Mouse (Mus musculus) intestine, embryonic 16.5 days (tissue): ENCODE data around the gene Adprm. TPM values are rescaled to one million over a fixed set of nuclear protein-coding genes. Genes with fewer than 3 reads are reported as not detected.

Experiments used
- ATAC-seq: fragments of 200-750 bp; cut with Nextera tagmentation; 2 replicates; pipeline ENCODE4 v1.8.0; 2017; ENCODE audit warnings: moderate TSS enrichment, moderate library complexity
- H3K27ac ChIP-seq: fragments of 300-500 bp; sonication (generic); 2 replicates; pipeline ENCODE4 v1.5.1; 2014; ENCODE audit warnings: mild to moderate bottlenecking, low read length
- H3K27me3 ChIP-seq: fragments of 300-500 bp; sonication (generic); replicated peaks from 2 replicates; pipeline ENCODE4 v1.6.1; 2014; ENCODE audit warnings: low read length, control low read depth, mixed read lengths; ENCODE audit not compliant: control insufficient read depth, insufficient read depth
- H3K36me3 ChIP-seq: fragments of 300-500 bp; sonication (generic); 2 replicates; pipeline ENCODE4 v1.6.1; 2014; ENCODE audit warnings: low read length, control low read depth; ENCODE audit not compliant: control insufficient read depth, insufficient read depth
- H3K4me1 ChIP-seq: fragments of 300-500 bp; sonication (generic); 2 replicates; pipeline ENCODE4 v1.6.1; 2014; ENCODE audit warnings: low read length, control low read depth, mixed read lengths; ENCODE audit not compliant: control insufficient read depth, insufficient read depth
- H3K4me2 ChIP-seq: fragments of 300-500 bp; sonication (generic); 2 replicates; pipeline ENCODE4 v1.6.1; 2014; ENCODE audit warnings: low read depth, low read length, control low read depth
- H3K4me3 ChIP-seq: fragments of 300-500 bp; sonication (generic); 2 replicates; pipeline ENCODE4 v1.5.1; 2014; ENCODE audit warnings: mild to moderate bottlenecking, low read length
- H3K9ac ChIP-seq: fragments of 300-500 bp; sonication (generic); 2 replicates; pipeline ENCODE4 v1.6.1; 2014; ENCODE audit warnings: low read depth, low read length
- H3K9me3 ChIP-seq: fragments of 300-500 bp; sonication (generic); 2 replicates; pipeline ENCODE4 v1.6.1; 2016; ENCODE audit warnings: low read length, control low read depth; ENCODE audit not compliant: control insufficient read depth
- WGBS: fragments of 180-500 bp; shearing (Covaris S2); extraction: QIAGEN DNeasy Blood & Tissue Kit; methylation state at CpG from one replicate; pipeline ENCODE4 v1.1.7; 2014; 5-methylcytosine and 5-hydroxymethylcytosine counted together
- polyA plus RNA-seq: library from polyadenylated mRNA; unstranded; fragments of >200 nt; fragmentation: Nextera tagmentation; extraction: Ambion mirVana; gene quantifications from 2 replicates; pipeline ENCODE4 v1.2.1, GENCODE M21; 2015

Gene Adprm
- polyA plus RNA-seq, 1 experiment from 2014 or later, result 22.1 TPM

GRCm38 (mm10) chr11:67087225-67087624 lies 34.8 kb upstream of the Adprm start:
- Histone ChIP-seq H3K36me3 (no peaks in the 10 kb centered on the region), H3K4me1 (peaks cover 7% of the 10 kb centered on the region), H3K4me3 (no peak overlapping the region), H3K27ac (no peak overlapping the region), H3K27me3 (peaks cover 9% of the 10 kb centered on the region), H3K4me2 (no peak overlapping the region), H3K9ac (no peak overlapping the region), H3K9me3 (no peaks in the 10 kb centered on the region)
- ATAC-seq, result no peak
- 87% methylated on average over 12 of the region's 12 CpGs for WGBS

DNA sequence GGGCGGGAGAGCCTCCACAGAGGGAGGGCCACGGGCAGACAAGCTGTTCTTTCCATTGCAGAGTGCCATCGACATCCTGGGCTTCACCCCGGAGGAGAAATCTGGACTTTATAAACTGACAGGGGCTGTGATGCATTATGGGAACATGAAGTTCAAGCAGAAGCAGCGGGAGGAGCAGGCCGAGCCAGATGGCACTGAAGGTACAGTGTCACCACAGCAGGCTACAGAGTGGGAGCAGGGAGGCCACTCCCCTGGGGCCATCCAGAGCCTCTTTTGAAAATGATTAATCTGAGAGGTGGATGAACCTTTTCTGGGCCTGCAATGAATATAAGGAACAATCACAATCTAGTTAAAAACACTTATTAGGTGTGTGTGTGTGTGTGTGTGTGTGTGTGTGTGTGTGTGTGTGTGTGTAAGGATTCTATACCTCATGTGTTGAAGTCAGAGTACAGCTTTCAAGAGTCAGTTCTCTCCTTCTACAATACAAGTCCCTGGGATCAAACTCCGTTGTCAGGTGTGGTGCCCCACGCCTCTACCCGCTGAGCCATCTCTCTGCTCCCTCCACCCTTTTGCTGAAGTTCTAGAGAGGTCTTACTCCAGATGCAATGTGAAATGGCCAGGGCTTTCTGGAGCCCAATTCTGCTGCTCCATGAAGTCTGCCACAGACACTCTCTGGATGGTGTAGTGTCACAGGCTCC lies 34.2 kb upstream of the Adprm start:
- H3K4me1 ChIP-seq, result peaks cover 7% of the 10 kb centered on the region

GRCm38 (mm10) chr11:67085489-67085888 lies 33.1 kb upstream of the Adprm start:
- Histone ChIP-seq H3K4me1 (peaks cover 7% of the 10 kb centered on the region), H3K4me2 (no peak overlapping the region), H3K27me3 (peaks cover 9% of the 10 kb centered on the region), H3K36me3 (no peaks in the 10 kb centered on the region), H3K9me3 (no peaks in the 10 kb centered on the region), H3K4me3 (no peak overlapping the region), H3K27ac (no peak overlapping the region), H3K9ac (no peak overlapping the region)
- WGBS, result 3% methylated on average over 6 of the region's 6 CpGs
- ATAC-seq, result peak; percentile 27; the same call in 1 of the 2 replicates

More for the DNA sequence above, 34.2 kb upstream of the Adprm start:
- Histone ChIP-seq H3K9ac (no peak overlapping the region), H3K9me3 (no peaks in the 10 kb centered on the region), H3K27me3 (peaks cover 9% of the 10 kb centered on the region), H3K4me3 (no peak overlapping the region), H3K36me3 (no peaks in the 10 kb centered on the region), H3K27ac (no peak overlapping the region), H3K4me2 (no peak overlapping the region)
- peak; percentile 83 for ATAC-seq
- 40% methylated on average over 9 of the region's 9 CpGs for WGBS

- no peaks in the 10 kb centered on the region for H3K36me3 ChIP-seq
- no peak overlapping the region for H3K9ac ChIP-seq
- H3K4me2 ChIP-seq, result no peak overlapping the region
- WGBS, result 46% methylated on average over 32 of the region's 32 CpGs
- ATAC-seq, result no peak
- H3K4me3 ChIP-seq, result no peak overlapping the region
- H3K27ac ChIP-seq, result no peak overlapping the region
- peaks cover 9% of the 10 kb centered on the region for H3K27me3 ChIP-seq
- no peaks in the 10 kb centered on the region for H3K9me3 ChIP-seq
- peaks cover 7% of the 10 kb centered on the region for H3K4me1 ChIP-seq
These were observed 31.4 kb upstream of the Adprm start for GRCm38 (mm10) chr11:67083712-67084340.

DNA sequence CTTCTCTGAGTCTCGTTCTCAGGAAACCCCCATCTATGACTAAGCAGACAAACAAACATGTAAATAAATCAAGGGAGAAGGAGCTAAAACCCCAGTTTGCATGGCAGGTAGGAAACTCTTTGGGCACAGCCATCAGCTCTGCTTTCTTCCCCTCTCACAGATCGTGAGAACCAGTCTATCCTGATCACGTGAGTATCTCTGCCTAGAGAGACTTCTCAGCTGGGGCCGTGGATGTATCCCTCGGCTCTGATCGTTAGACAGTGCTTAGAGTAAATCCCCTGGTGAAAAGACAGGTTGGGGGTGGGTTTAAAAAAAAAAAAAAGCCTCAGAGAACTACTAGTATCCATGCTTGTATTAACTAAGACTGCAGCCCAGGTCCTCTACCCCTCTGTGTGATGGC lies 30.8 kb upstream of the Adprm start:
- Histone ChIP-seq H3K9me3 (no peaks in the 10 kb centered on the region), H3K9ac (no peak overlapping the region), H3K4me3 (no peak overlapping the region), H3K27me3 (peaks cover 9% of the 10 kb centered on the region), H3K4me1 (peaks cover 7% of the 10 kb centered on the region), H3K27ac (no peak overlapping the region), H3K36me3 (no peaks in the 10 kb centered on the region), H3K4me2 (no peak overlapping the region)
- WGBS, result 77% methylated on average over 6 of the region's 6 CpGs
- no peak for ATAC-seq

- no peak for ATAC-seq
- WGBS, result 85% methylated on average over 13 of the region's 13 CpGs
- peaks cover 9% of the 10 kb centered on the region for H3K27me3 ChIP-seq
These were observed 30.4 kb upstream of the Adprm start for GRCm38 (mm10) chr11:67082793-67083192.

DNA sequence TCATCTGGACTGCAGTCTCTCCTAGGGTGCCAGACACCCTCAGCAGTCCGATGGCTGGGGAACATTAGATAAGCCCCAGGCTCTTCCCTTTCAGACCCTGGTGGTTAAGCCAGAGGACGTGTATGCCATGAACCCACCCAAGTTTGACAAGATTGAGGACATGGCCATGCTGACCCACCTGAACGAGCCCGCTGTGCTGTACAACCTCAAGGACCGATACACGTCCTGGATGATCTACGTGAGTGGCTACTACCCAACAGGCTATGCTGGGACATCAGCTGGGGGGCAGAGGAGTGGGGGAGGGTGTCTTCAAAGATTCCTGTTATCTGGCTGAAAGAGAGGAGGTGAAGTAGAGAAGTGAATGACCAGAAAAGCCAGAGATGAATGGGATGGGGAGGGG lies 29.8 kb upstream of the Adprm start:
- no peaks in the 10 kb centered on the region for H3K9me3 ChIP-seq
- ATAC-seq, result no peak
- no peak overlapping the region for H3K4me3 ChIP-seq
- H3K4me2 ChIP-seq, result no peak overlapping the region
- H3K27me3 ChIP-seq, result peaks cover 9% of the 10 kb centered on the region
- no peak overlapping the region for H3K9ac ChIP-seq
- WGBS, result 90% methylated on average over 7 of the region's 7 CpGs
- no peak overlapping the region for H3K27ac ChIP-seq
- peaks cover 7% of the 10 kb centered on the region for H3K4me1 ChIP-seq
- no peaks in the 10 kb centered on the region for H3K36me3 ChIP-seq

More at GRCm38 (mm10) chr11:67082793-67083192, 30.4 kb upstream of the Adprm start:
- Histone ChIP-seq H3K4me3 (no peak overlapping the region), H3K27ac (no peak overlapping the region), H3K36me3 (no peaks in the 10 kb centered on the region), H3K9me3 (no peaks in the 10 kb centered on the region), H3K4me1 (peaks cover 7% of the 10 kb centered on the region), H3K4me2 (no peak overlapping the region), H3K9ac (no peak overlapping the region)

- 6% methylated on average over 11 of the region's 11 CpGs for WGBS
- Histone ChIP-seq H3K27ac (no peak overlapping the region), H3K27me3 (peaks cover 9% of the 10 kb centered on the region), H3K36me3 (no peaks in the 10 kb centered on the region), H3K4me1 (peaks cover 2% of the 10 kb centered on the region), H3K9ac (no peak overlapping the region), H3K4me3 (no peak overlapping the region), H3K9me3 (no peaks in the 10 kb centered on the region), H3K4me2 (no peak overlapping the region)
- ATAC-seq, result peak; percentile 89
These were observed 28.8 kb upstream of the Adprm start for GRCm38 (mm10) chr11:67081125-67081649.

- Histone ChIP-seq H3K27me3 (peaks cover 9% of the 10 kb centered on the region), H3K9ac (no peak overlapping the region), H3K27ac (no peak overlapping the region), H3K4me1 (no peaks in the 10 kb centered on the region), H3K4me2 (no peak overlapping the region), H3K9me3 (no peaks in the 10 kb centered on the region), H3K4me3 (no peak overlapping the region), H3K36me3 (no peaks in the 10 kb centered on the region)
- ATAC-seq, result peak; percentile 58
- WGBS, result 10% methylated on average over 3 of the region's 3 CpGs
These were observed 27.8 kb upstream of the Adprm start for GRCm38 (mm10) chr11:67080168-67080567.
